Mouse (Mus musculus): ENCODE data around the gene Nubp1.

DNA sequence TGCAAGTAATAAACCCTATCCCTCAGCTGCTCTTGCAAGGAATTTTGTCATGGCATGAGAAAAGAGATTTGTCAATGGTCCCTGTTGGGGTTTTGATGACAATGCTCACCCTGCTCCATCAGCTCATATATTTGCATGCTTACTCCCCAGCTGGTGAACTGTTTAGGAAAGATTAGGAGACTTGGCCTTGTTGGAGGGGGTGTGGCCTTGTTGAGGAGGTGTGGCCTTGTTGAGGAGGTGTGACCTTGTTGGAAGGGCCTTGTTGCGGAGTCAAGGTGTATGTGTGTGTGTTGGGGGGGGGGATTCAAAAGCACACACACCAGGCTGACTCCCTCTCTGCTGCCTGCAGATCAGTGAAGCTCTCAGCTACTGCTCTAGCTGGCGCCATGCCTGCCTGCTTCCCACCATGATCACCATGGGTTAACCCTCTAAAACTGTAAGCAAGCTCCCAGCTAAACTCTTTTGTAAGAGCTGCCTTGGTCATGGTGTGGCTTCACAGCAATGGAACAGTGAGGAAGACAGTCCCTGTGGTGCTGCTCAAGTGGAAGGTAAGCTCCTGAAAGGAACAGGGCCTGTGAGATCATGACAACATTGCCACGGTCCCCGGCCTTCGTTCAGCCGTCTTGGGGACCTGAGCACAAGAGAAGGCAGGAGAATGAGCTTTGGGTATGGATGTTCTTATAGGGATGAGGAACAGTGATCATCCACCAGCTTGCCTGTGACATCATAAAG lies 22.9 kb upstream of the Nubp1 start:
- TF ChIP-seq GATA1 (IDR thresholded peaks at IDR 0.05; ENCODE audit: low read length), result no peak
- TF ChIP-seq TAL1 (IDR thresholded peaks at IDR 0.05; ENCODE audit: low read length), result no peak
